Mouse (Mus musculus) cortical plate, adult 2 months (tissue): ENCODE measurements at regions not wholly inside any gene's neighbourhood (a gene's known extent, or its start where the extent isn't known, plus 50 kb on each side); places are given as distances from the start of the nearest gene placed in this dataset.

Experiments used
- H3K27ac ChIP-seq: fragments of 200-500 bp; 2 replicates; pipeline ENCODE4 v1.5.1; 2012; ENCODE audit warnings: low read length, control low read depth, inconsistent platforms; ENCODE audit not compliant: insufficient read depth
- H3K4me1 ChIP-seq: fragments of 200-500 bp; 2 replicates; pipeline ENCODE4 v1.6.1; 2011; ENCODE audit warnings: low read length; ENCODE audit not compliant: control insufficient read depth, insufficient read depth
- H3K4me3 ChIP-seq: fragments of 200-500 bp; 2 replicates; pipeline ENCODE4 v1.5.1; 2011; ENCODE audit warnings: mild to moderate bottlenecking, low read length, control low read depth; ENCODE audit not compliant: insufficient read depth
- CTCF ChIP-seq: fragments of 200-500 bp; IDR thresholded peaks from 2 replicates; pipeline ENCODE4 v1.5.1; 2011; ENCODE audit warnings: mild to moderate bottlenecking, control low read depth, low read length; ENCODE audit not compliant: insufficient read depth; ENCODE audit errors: extremely low read depth
- POLR2A ChIP-seq: fragments of 200-500 bp; IDR thresholded peaks from 2 replicates; pipeline ENCODE4 v1.6.1; 2011; ENCODE audit warnings: mild to moderate bottlenecking, low read length, control low read depth; ENCODE audit not compliant: insufficient read depth; ENCODE audit errors: extremely low read depth

- H3K4me3 ChIP-seq, result no peak overlapping the region
- H3K4me1 ChIP-seq, result no peaks in the 10 kb centered on the region
- H3K27ac ChIP-seq, result no peak overlapping the region
- TF ChIP-seq POLR2A, result no peak
Measured at GRCm38 (mm10) chr10:24469741-24470140, 125.5 kb upstream of the Ccn2 start.

GRCm38 (mm10) chr10:24471521-24471920 is 123.7 kb upstream of the Ccn2 start:
- Histone ChIP-seq H3K4me3 (no peak overlapping the region), H3K27ac (no peak overlapping the region), H3K4me1 (no peaks in the 10 kb centered on the region)
- TF ChIP-seq CTCF, result no peak
- TF ChIP-seq POLR2A, result no peak

- no peak for TF ChIP-seq POLR2A
- no peak for TF ChIP-seq CTCF
- Histone ChIP-seq H3K27ac (no peak overlapping the region), H3K4me3 (no peak overlapping the region), H3K4me1 (no peaks in the 10 kb centered on the region)
Measured at GRCm38 (mm10) chr10:24476288-24476687, 119.0 kb upstream of the Ccn2 start.

GRCm38 (mm10) chr10:24478535-24478934 is 116.7 kb upstream of the Ccn2 start:
- Histone ChIP-seq H3K27ac (no peak overlapping the region), H3K4me1 (no peaks in the 10 kb centered on the region), H3K4me3 (no peak overlapping the region)
- TF ChIP-seq CTCF (no peak), POLR2A (no peak)

GRCm38 (mm10) chr10:24479148-24479547 is 116.1 kb upstream of the Ccn2 start:
- TF ChIP-seq POLR2A, result no peak
- TF ChIP-seq CTCF, result no peak
- H3K4me1 ChIP-seq, result no peaks in the 10 kb centered on the region
- no peak overlapping the region for H3K4me3 ChIP-seq
- H3K27ac ChIP-seq, result no peak overlapping the region

- TF ChIP-seq POLR2A, result no peak
- no peak for TF ChIP-seq CTCF
- H3K4me3 ChIP-seq, result no peak overlapping the region
- H3K27ac ChIP-seq, result no peak overlapping the region
- no peaks in the 10 kb centered on the region for H3K4me1 ChIP-seq
Measured at GRCm38 (mm10) chr10:24481926-24482612, 113.2 kb upstream of the Ccn2 start.

GRCm38 (mm10) chr10:24483053-24483452 is 112.2 kb upstream of the Ccn2 start:
- no peaks in the 10 kb centered on the region for H3K4me1 ChIP-seq
- TF ChIP-seq POLR2A (no peak), CTCF (no peak)
- no peak overlapping the region for H3K4me3 ChIP-seq
- H3K27ac ChIP-seq, result no peak overlapping the region

GRCm38 (mm10) chr10:24484101-24484660 is 111.1 kb upstream of the Ccn2 start:
- H3K27ac ChIP-seq, result no peak overlapping the region
- TF ChIP-seq CTCF, result no peak
- TF ChIP-seq POLR2A, result no peak

GRCm38 (mm10) chr10:24485461-24485860 is 109.8 kb upstream of the Ccn2 start:
- Histone ChIP-seq H3K4me3 (no peak overlapping the region), H3K4me1 (no peaks in the 10 kb centered on the region), H3K27ac (no peak overlapping the region)
- no peak for TF ChIP-seq POLR2A
- no peak for TF ChIP-seq CTCF

More at GRCm38 (mm10) chr10:24484101-24484660, 111.1 kb upstream of the Ccn2 start:
- Histone ChIP-seq H3K4me1 (no peaks in the 10 kb centered on the region), H3K4me3 (no peak overlapping the region)

- Histone ChIP-seq H3K4me3 (no peak overlapping the region), H3K4me1 (no peaks in the 10 kb centered on the region)
- TF ChIP-seq CTCF, result no peak
- no peak for TF ChIP-seq POLR2A
Measured at GRCm38 (mm10) chr10:24486224-24486623, 109.0 kb upstream of the Ccn2 start.

GRCm38 (mm10) chr10:24487915-24488314 is 107.3 kb upstream of the Ccn2 start:
- no peak overlapping the region for H3K4me3 ChIP-seq

More at GRCm38 (mm10) chr10:24486224-24486623, 109.0 kb upstream of the Ccn2 start:
- no peak overlapping the region for H3K27ac ChIP-seq

More at GRCm38 (mm10) chr10:24487915-24488314, 107.3 kb upstream of the Ccn2 start:
- TF ChIP-seq POLR2A (no peak), CTCF (no peak)
- Histone ChIP-seq H3K27ac (no peak overlapping the region), H3K4me1 (no peaks in the 10 kb centered on the region)
